Mouse (Mus musculus): ENCODE results near the gene Abcb9. TPM values are rescaled to one million over a fixed set of nuclear protein-coding genes. Genes with fewer than 3 reads are reported as not detected.

The Abcb9 gene
- 3.1 and 3.7 TPM in 2 replicates for total RNA-seq (2023)

GRCm38 (mm10) chr5:124095596-124096232, at the start of gene Abcb9:
Abcb9 (minus strand) TSS chr5:124095798.

GRCm38 (mm10) chr5:124115990-124116845, 20.6 kb upstream of the Abcb9 start, which contains the start of gene Arl6ip4:
Arl6ip4 (plus strand) TSS chr5:124116089.

GRCm38 (mm10) chr5:124111742-124112497, 16.3 kb upstream of the Abcb9 start, which contains the start of gene Ogfod2:
Ogfod2 (plus strand) TSS chr5:124112297.

GRCm38 (mm10) chr5:124032001-124032508, 63.5 kb downstream of the Abcb9 start, which contains the start of gene Vps37b:
Vps37b (minus strand) TSS chr5:124032270.

Other genes starting within 250 kb of the Abcb9 start
- 202 and 267 TPM in 2 replicates for gene Hcar2, start 230.3 kb downstream of the Abcb9 start, total RNA-seq (2023)
- gene Hcar1, start 215.8 kb downstream of the Abcb9 start, total RNA-seq (2023) = not detected in 2 replicates
- 27.4 and 29.7 TPM in 2 replicates for gene Denr, start 188.6 kb downstream of the Abcb9 start, total RNA-seq (2023)
- not detected in 2 replicates for gene Gm43518, start 168.4 kb downstream of the Abcb9 start, total RNA-seq (2023)
- 2.0 and 2.2 TPM in 2 replicates for gene Ccdc62, start 165.1 kb downstream of the Abcb9 start, total RNA-seq (2023)
- gene Hip1r, start 122.2 kb downstream of the Abcb9 start, total RNA-seq (2023) = 69.3 and 99.0 TPM in 2 replicates
- 74.8 and 87.1 TPM in 2 replicates for gene Vps37b, start 63.5 kb downstream of the Abcb9 start, total RNA-seq (2023)
- gene Ogfod2, start 16.5 kb upstream of the Abcb9 start, total RNA-seq (2023) = 16.7 and 24.5 TPM in 2 replicates
- 23.9 and 38.2 TPM in 2 replicates for gene Arl6ip4, start 20.3 kb upstream of the Abcb9 start, total RNA-seq (2023)
- 1.9 and 2.1 TPM in 2 replicates for gene Pitpnm2, start 154.0 kb upstream of the Abcb9 start, total RNA-seq (2023)
- 11.6 TPM in 2 replicates for gene Mphosph9, start 232.2 kb upstream of the Abcb9 start, total RNA-seq (2023)
- gene 2810006K23Rik, start 232.3 kb upstream of the Abcb9 start, total RNA-seq (2023) = 2.2 and 3.0 TPM in 2 replicates

All from neutrophil, adult 65 days (primary cell).